Mouse (Mus musculus): ENCODE measurements around the gene Btbd2. TPM values are rescaled to one million over a fixed set of nuclear protein-coding genes. Genes with fewer than 3 reads are reported as not detected.
A peak's percentile ranks its signal among the peaks of the same experiment; 100 is the strongest.

Gene Btbd2
- polyA plus RNA-seq, 1 experiment from 2014 or later: 45.4 TPM

- peaks cover 11% of the 10 kb centered on the region for H3K36me3 ChIP-seq
- H3K9me3 ChIP-seq (replicated peaks): no peaks in the 10 kb centered on the region
- H3K4me1 ChIP-seq (replicated peaks): peaks cover 77% of the 10 kb centered on the region
- H3K27me3 ChIP-seq: no peaks in the 10 kb centered on the region
- ATAC-seq (replicated peaks; ENCODE audit: insufficient number of reproducible peaks, insufficient read depth, low FRiP score, low read depth): peak; percentile 0; the same call in 1 of the 2 replicates
- WGBS: under 1% methylated on average over 48 of the region's 54 CpGs
- H3K9ac ChIP-seq: peak overlapping the region; percentile 97
- peak overlapping the region; percentile 74 for H3K4me2 ChIP-seq
- peak overlapping the region; percentile 97 for H3K27ac ChIP-seq
- peak overlapping the region; percentile 96 for H3K4me3 ChIP-seq
Measured at GRCm38 (mm10) chr10:80675405-80676197, 18.7 kb upstream of the Btbd2 start.

- Histone ChIP-seq H3K9ac (peak overlapping the region; percentile 97), H3K27ac (peak overlapping the region; percentile 97), H3K4me3 (peak overlapping the region; percentile 96), H3K4me1 (replicated peaks) (peaks cover 79% of the 10 kb centered on the region), H3K27me3 (no peaks in the 10 kb centered on the region), H3K9me3 (replicated peaks) (no peaks in the 10 kb centered on the region), H3K4me2 (peak overlapping the region; percentile 74), H3K36me3 (peaks cover 18% of the 10 kb centered on the region)
- no peak for ATAC-seq (replicated peaks; ENCODE audit: insufficient number of reproducible peaks, insufficient read depth, low FRiP score, low read depth)
- 13% methylated on average over 6 of the region's 6 CpGs for WGBS
Measured at GRCm38 (mm10) chr10:80674851-80675404, 18.1 kb upstream of the Btbd2 start.

DNA sequence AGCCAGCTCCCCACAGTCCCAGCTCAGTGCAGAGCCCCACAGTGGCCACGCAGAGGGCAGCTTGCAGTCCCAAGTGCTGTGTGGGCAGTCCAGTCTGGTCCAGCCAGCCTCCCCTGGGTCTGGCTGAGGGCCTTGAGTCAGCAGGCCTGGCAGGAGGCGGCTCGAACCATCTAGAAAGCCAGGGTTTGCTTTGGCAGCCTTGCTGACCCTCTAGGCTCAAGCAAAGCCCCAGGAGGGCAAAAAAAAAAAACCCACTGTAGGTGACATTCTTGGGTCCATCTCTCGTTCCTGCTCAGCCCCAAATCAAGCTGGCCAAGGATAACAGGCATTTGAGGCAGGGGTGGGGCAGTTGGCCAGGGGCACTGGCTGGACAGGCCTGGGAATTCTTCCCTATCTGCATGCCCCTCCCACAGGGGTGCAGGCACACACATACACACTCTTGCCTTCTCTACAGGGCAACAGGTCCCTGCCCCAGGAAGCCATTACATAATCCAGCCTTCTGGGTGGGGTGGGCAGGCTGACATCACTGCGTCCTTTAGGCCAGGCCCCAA is 17.4 kb upstream of the Btbd2 start:
- Histone ChIP-seq H3K9me3 (replicated peaks) (no peaks in the 10 kb centered on the region), H3K4me1 (replicated peaks) (peaks cover 79% of the 10 kb centered on the region), H3K4me3 (peak overlapping the region; percentile 96), H3K27ac (peak overlapping the region; percentile 97), H3K36me3 (peaks cover 25% of the 10 kb centered on the region), H3K27me3 (no peaks in the 10 kb centered on the region), H3K9ac (peak overlapping the region; percentile 97), H3K4me2 (peak overlapping the region; percentile 74)
- ATAC-seq (replicated peaks; ENCODE audit: insufficient number of reproducible peaks, insufficient read depth, low FRiP score, low read depth): no peak
- 34% methylated on average over 5 of the region's 5 CpGs for WGBS

DNA sequence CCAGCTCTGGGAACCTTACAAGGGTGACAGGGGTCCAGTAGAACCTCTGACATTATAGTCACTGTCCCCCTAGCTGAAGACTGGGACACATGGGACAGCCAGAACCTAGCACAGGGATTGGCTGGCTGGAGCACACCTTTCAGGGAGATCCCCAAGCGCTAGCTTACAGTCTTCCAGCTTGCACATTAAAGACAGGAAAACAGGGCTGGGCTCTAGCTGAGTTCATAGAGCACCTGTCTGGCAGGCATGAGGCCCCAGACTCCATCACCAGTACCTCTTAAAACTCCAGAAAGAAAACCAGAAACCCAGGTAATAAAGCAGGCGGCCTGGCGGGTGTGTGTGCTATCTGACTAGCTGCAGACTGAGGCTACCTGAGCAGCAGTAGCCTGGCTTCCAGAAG is 16.8 kb upstream of the Btbd2 start:
- Histone ChIP-seq H3K27ac (peak overlapping the region; percentile 97), H3K4me1 (replicated peaks) (peaks cover 74% of the 10 kb centered on the region)
- WGBS: 85% methylated on average over 3 of the region's 3 CpGs

DNA sequence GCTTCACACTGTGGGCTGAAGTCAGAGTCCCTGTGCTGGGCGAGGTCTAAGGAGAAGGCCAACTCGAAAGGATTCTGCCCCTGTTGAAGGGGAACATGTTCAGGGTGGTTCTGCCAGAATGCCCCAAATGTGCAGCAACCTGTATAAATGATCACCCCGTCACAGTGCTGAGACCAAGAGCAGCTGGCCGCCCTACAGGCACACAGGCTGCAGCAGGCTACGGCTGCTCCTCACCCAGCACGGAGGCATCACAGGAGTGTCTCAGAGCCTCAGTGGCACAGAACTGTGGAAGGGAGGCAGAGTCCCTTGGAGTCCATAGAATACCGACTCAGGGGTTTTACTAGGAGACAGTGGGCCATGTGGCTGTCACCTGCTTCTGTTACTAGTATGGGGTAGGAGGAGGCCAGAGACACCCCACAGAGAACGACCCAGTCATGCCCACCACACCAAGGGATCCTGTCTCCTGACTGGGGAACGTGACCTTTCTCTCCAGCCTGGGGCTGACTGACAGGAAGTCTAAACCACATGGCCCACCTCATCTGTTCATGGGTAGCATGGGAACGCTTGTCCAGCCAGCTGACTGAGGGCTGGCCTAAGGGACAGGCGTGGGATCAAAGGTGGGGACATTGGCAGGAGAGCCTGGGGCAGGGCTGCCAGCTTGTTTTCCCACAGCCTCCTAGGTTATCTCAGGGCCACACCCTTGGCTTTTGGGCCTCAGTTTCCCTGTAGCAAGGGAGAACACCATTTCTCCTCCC is 15.2 kb upstream of the Btbd2 start:
- Histone ChIP-seq H3K9ac (no peak overlapping the region), H3K4me1 (replicated peaks) (peaks cover 58% of the 10 kb centered on the region), H3K27me3 (no peaks in the 10 kb centered on the region), H3K27ac (no peak overlapping the region), H3K36me3 (peaks cover 46% of the 10 kb centered on the region), H3K4me2 (no peak overlapping the region), H3K9me3 (replicated peaks) (no peaks in the 10 kb centered on the region), H3K4me3 (no peak overlapping the region)
- WGBS: 81% methylated on average over 11 of the region's 11 CpGs
- no peak for ATAC-seq (replicated peaks; ENCODE audit: insufficient number of reproducible peaks, insufficient read depth, low FRiP score, low read depth)

More for the DNA sequence above, 16.8 kb upstream of the Btbd2 start:
- no peak for ATAC-seq (replicated peaks; ENCODE audit: insufficient number of reproducible peaks, insufficient read depth, low FRiP score, low read depth)
- Histone ChIP-seq H3K4me3 (peak overlapping the region; percentile 96), H3K27me3 (no peaks in the 10 kb centered on the region), H3K9me3 (replicated peaks) (no peaks in the 10 kb centered on the region), H3K9ac (peak overlapping the region; percentile 97), H3K36me3 (peaks cover 30% of the 10 kb centered on the region), H3K4me2 (peak overlapping the region; percentile 74)

DNA sequence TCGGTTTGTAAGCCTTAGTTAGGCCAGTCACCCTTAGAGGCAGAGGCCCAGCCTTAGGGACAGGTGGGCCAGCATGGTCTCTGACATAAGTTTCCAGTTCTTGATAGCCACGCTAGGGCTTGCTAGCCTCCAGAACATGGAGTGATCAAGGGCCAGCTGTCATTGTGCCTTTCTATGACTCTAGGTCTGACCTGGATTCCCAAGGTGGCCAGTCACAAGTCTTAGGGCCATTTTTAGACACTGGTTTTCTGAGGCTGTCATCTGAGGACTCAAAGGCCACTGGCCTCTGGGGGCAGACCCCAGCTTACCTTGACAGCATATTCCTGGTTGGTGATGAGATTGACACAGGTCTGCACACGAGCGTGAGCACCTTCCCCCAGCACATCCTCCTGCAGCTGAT is 14.4 kb upstream of the Btbd2 start:
- no peak for ATAC-seq (replicated peaks; ENCODE audit: insufficient number of reproducible peaks, insufficient read depth, low FRiP score, low read depth)
- Histone ChIP-seq H3K4me2 (no peak overlapping the region), H3K27me3 (no peaks in the 10 kb centered on the region), H3K4me3 (no peak overlapping the region), H3K4me1 (replicated peaks) (peaks cover 58% of the 10 kb centered on the region), H3K9me3 (replicated peaks) (no peaks in the 10 kb centered on the region), H3K9ac (no peak overlapping the region), H3K36me3 (peaks cover 54% of the 10 kb centered on the region), H3K27ac (no peak overlapping the region)
- WGBS: 84% methylated on average over 4 of the region's 4 CpGs

DNA sequence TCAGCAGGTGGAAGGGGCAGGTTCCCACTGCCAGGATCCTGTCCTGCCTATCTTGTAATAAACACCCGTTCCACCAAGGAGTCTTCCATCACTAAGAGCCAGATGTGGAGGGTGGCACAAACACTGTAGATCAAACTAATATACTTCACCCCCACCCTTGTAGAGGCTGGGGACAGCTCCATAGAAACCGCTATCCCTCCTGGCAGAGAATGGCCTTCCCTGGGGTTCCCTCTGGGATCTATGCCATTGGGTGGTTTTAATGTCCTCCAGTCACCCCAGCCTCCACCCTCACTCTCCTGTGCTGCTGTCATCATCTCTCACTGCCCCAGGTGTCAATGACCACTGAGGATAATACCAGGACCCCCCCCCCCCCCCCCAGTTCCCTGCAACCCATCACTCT is 13.7 kb upstream of the Btbd2 start:
- no peak for ATAC-seq (replicated peaks; ENCODE audit: insufficient number of reproducible peaks, insufficient read depth, low FRiP score, low read depth)
- peaks cover 66% of the 10 kb centered on the region for H3K4me1 ChIP-seq (replicated peaks)
- WGBS: 85% methylated on average over 2 of the region's 2 CpGs
- no peak overlapping the region for H3K4me2 ChIP-seq
- no peaks in the 10 kb centered on the region for H3K9me3 ChIP-seq (replicated peaks)
- no peaks in the 10 kb centered on the region for H3K27me3 ChIP-seq
- H3K36me3 ChIP-seq: peaks cover 56% of the 10 kb centered on the region
- no peak overlapping the region for H3K27ac ChIP-seq
- H3K9ac ChIP-seq: no peak overlapping the region
- no peak overlapping the region for H3K4me3 ChIP-seq

GRCm38 (mm10) chr10:80669737-80670485 is 13.0 kb upstream of the Btbd2 start:
- ATAC-seq (replicated peaks; ENCODE audit: insufficient number of reproducible peaks, insufficient read depth, low FRiP score, low read depth): no peak
- no peak overlapping the region for H3K4me2 ChIP-seq
- no peak overlapping the region for H3K4me3 ChIP-seq
- no peaks in the 10 kb centered on the region for H3K9me3 ChIP-seq (replicated peaks)
- no peak overlapping the region for H3K27ac ChIP-seq
- H3K27me3 ChIP-seq: no peaks in the 10 kb centered on the region
- WGBS: 91% methylated on average over 7 of the region's 7 CpGs
- peaks cover 56% of the 10 kb centered on the region for H3K36me3 ChIP-seq
- no peak overlapping the region; the same call in 1 of the 2 replicates for H3K9ac ChIP-seq
- peaks cover 66% of the 10 kb centered on the region for H3K4me1 ChIP-seq (replicated peaks)

DNA sequence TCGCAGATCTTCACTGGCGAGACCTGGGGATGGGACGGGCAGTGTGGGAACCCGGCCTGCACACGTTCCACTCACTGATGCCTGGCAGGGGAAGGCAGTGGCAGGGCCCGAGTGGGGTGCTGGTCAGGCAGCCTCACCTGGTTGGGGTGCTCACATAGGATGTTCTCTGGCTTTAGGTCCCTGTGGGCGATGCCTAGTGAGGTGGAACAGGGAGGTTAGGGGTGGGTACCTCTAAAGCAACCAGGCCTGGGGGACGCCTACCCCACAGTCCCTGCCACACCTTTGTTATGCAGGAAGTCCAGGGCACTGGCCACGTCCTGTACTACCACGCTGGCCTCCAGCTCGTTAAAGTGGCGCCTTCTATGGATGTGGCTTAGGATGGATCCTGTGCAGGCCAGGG is 12.1 kb upstream of the Btbd2 start:
- Histone ChIP-seq H3K4me1 (replicated peaks) (peaks cover 66% of the 10 kb centered on the region), H3K4me2 (no peak overlapping the region), H3K27me3 (no peaks in the 10 kb centered on the region), H3K4me3 (no peak overlapping the region), H3K27ac (no peak overlapping the region), H3K9me3 (replicated peaks) (no peaks in the 10 kb centered on the region), H3K36me3 (peaks cover 56% of the 10 kb centered on the region), H3K9ac (no peak overlapping the region)
- ATAC-seq (replicated peaks; ENCODE audit: insufficient number of reproducible peaks, insufficient read depth, low FRiP score, low read depth): no peak
- 86% methylated on average over 12 of the region's 12 CpGs for WGBS

GRCm38 (mm10) chr10:80668614-80669013 is 11.7 kb upstream of the Btbd2 start:
- Histone ChIP-seq H3K36me3 (peaks cover 56% of the 10 kb centered on the region), H3K4me1 (replicated peaks) (peaks cover 66% of the 10 kb centered on the region)

More at GRCm38 (mm10) chr10:80668614-80669013, 11.7 kb upstream of the Btbd2 start:
- WGBS: 87% methylated on average over 11 of the region's 11 CpGs
- Histone ChIP-seq H3K27me3 (no peaks in the 10 kb centered on the region), H3K27ac (no peak overlapping the region), H3K4me2 (no peak overlapping the region), H3K4me3 (no peak overlapping the region), H3K9ac (no peak overlapping the region), H3K9me3 (replicated peaks) (no peaks in the 10 kb centered on the region)
- no peak for ATAC-seq (replicated peaks; ENCODE audit: insufficient number of reproducible peaks, insufficient read depth, low FRiP score, low read depth)
